Mouse (Mus musculus): ENCODE data around the gene Pars2. TPM values are rescaled to one million over a fixed set of nuclear protein-coding genes. Genes with fewer than 3 reads are reported as not detected.

The Pars2 gene
- polyA plus RNA-seq, 1 experiment from 2014 or later: 7.5 TPM

- H3K4me3 ChIP-seq: no peak overlapping the region; the same call in 1 of the 2 replicates
- peak overlapping the region; percentile 75 for H3K27ac ChIP-seq
- peaks cover 33% of the 10 kb centered on the region for H3K36me3 ChIP-seq
- H3K9me3 ChIP-seq (replicated peaks): no peaks in the 10 kb centered on the region
- WGBS (ENCODE audit: insufficient replicate concordance): 33% methylated on average over 3 of the region's 3 CpGs
- H3K4me2 ChIP-seq: peak overlapping the region; percentile 88
- H3K4me1 ChIP-seq: peaks cover 32% of the 10 kb centered on the region
- ATAC-seq: no peak; the same call in 1 of the 2 replicates
- H3K9ac ChIP-seq: peak overlapping the region; percentile 27
- H3K27me3 ChIP-seq (replicated peaks): 0 out of 2 replicates have a peak, but pooled peaks cover 12% of the 10 kb centered on the region
These were observed 28.3 kb downstream of the Pars2 start for GRCm38 (mm10) chr4:106679152-106679551.

DNA sequence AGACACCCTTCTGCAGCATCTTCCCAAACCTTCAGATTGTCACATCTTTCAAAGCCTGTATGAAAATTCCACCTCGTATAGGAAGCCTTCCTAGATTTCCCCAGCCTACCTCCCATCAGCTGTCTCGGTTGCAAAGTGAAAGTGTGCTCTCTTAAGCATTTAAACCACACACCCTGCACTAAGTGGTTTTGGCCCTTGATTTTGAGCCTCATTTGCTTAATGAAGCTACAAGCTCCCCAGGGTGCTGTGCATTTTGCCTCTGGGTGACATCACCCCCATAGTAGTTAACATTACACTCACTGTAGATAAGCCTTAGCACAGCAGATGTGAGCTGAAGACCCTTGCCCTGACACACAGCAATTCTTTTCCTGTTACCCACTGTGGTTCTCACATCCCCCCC, 30.1 kb downstream of the Pars2 start:
- 0 out of 2 replicates have a peak, but pooled peaks cover 12% of the 10 kb centered on the region for H3K27me3 ChIP-seq (replicated peaks)
- 43% methylated on average over 2 of the region's 2 CpGs for WGBS (ENCODE audit: insufficient replicate concordance)
- ATAC-seq: no peak
- H3K9ac ChIP-seq: no peak overlapping the region
- H3K27ac ChIP-seq: no peak overlapping the region
- peak overlapping the region; percentile 25; the same call in 1 of the 2 replicates for H3K4me2 ChIP-seq
- no peaks in the 10 kb centered on the region for H3K9me3 ChIP-seq (replicated peaks)
- no peak overlapping the region for H3K4me3 ChIP-seq
- peaks cover 15% of the 10 kb centered on the region for H3K36me3 ChIP-seq
- H3K4me1 ChIP-seq: peaks cover 32% of the 10 kb centered on the region

DNA sequence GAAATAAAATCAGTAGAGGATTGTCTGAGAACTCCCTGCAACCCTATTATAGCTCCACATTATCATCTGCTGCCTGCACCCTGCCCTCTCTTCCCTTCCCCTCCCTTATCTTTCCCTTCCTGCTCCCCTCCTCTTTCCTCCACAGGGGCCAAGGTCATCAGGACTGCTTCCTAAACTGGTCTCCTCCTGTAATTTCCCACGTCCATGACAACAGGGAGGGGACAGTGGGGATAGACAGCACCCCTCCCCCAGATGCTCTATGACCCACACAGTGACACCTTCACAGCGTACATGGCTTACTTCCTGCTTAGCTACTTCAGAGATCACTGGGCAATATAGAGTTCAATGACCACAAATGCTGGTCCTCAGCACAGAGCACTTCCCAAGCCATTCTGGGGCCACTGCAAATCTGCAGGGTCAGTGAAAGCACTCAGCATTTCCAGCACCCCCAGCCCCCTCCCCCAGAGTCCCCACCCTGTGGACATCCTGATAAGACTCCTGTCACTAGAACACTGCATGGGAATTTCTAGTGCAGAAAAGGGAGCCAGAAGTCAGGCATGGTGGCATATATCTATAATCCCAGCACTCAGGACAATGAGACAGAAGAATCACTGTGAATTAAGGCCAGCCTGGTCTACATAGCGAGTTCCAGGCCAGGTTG, 37.9 kb downstream of the Pars2 start:
- H3K27ac ChIP-seq: no peak overlapping the region
- H3K4me3 ChIP-seq: no peak overlapping the region
- H3K9me3 ChIP-seq (replicated peaks): no peaks in the 10 kb centered on the region
- H3K9ac ChIP-seq: no peak overlapping the region
- H3K36me3 ChIP-seq: no peaks in the 10 kb centered on the region
- 25% methylated on average over 3 of the region's 3 CpGs for WGBS (ENCODE audit: insufficient replicate concordance)
- peak; percentile 73 for ATAC-seq
- H3K4me2 ChIP-seq: no peak overlapping the region
- H3K4me1 ChIP-seq: peaks cover 20% of the 10 kb centered on the region
- peaks cover 18% of the 10 kb centered on the region; the same call in 1 of the 2 replicates for H3K27me3 ChIP-seq (replicated peaks)

DNA sequence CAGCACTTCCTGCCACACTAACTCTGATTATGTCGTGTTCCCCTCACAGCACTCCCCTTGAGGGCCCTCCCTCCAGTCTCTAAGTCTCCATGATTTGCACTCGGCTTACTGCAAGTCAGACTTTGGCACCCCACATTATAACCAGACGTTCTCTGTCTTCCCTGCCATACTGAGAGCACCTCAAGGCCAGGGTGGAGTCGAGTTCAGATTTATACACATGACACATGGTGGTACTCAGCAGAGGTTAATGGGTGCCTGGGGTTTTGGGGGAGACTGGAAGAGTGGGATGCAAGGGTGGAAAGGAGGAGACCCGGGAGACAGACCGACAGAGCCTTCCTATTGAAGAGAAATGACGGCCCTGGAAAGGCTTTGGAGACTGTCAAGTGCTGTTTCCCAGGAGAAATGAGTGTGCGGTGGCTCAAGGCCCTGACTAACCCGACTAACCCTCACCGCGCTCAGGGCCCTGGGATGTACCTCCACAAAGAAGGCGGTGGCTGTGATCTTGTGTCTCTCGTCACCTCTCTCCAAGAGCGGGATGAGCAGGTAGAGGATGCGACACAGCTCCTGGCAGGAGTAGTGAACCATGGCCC, 43.1 kb downstream of the Pars2 start:
- Histone ChIP-seq H3K27me3 (replicated peaks) (peaks cover 38% of the 10 kb centered on the region), H3K4me1 (peaks cover 6% of the 10 kb centered on the region), H3K36me3 (no peaks in the 10 kb centered on the region), H3K27ac (no peak overlapping the region), H3K4me2 (no peak overlapping the region), H3K4me3 (no peak overlapping the region), H3K9ac (no peak overlapping the region), H3K9me3 (replicated peaks) (no peaks in the 10 kb centered on the region)
- WGBS (ENCODE audit: insufficient replicate concordance): 65% methylated on average over 15 of the region's 15 CpGs
- ATAC-seq: no peak

GRCm38 (mm10) chr4:106699989-106700388, 49.1 kb downstream of the Pars2 start:
- H3K9me3 ChIP-seq (replicated peaks): no peaks in the 10 kb centered on the region
- H3K9ac ChIP-seq: no peak overlapping the region
- 20% methylated on average over 9 of the region's 9 CpGs for WGBS (ENCODE audit: insufficient replicate concordance)
- no peak for ATAC-seq
- H3K4me2 ChIP-seq: no peak overlapping the region
- H3K27ac ChIP-seq: no peak overlapping the region
- no peak overlapping the region for H3K4me3 ChIP-seq
- H3K27me3 ChIP-seq (replicated peaks): peaks cover 56% of the 10 kb centered on the region
- H3K4me1 ChIP-seq: 0 out of 2 replicates have a peak, but pooled peaks cover 4% of the 10 kb centered on the region
- no peaks in the 10 kb centered on the region for H3K36me3 ChIP-seq

- peaks cover 55% of the 10 kb centered on the region for H3K27me3 ChIP-seq (replicated peaks)
These were observed 49.9 kb downstream of the Pars2 start for GRCm38 (mm10) chr4:106700798-106701197.

DNA sequence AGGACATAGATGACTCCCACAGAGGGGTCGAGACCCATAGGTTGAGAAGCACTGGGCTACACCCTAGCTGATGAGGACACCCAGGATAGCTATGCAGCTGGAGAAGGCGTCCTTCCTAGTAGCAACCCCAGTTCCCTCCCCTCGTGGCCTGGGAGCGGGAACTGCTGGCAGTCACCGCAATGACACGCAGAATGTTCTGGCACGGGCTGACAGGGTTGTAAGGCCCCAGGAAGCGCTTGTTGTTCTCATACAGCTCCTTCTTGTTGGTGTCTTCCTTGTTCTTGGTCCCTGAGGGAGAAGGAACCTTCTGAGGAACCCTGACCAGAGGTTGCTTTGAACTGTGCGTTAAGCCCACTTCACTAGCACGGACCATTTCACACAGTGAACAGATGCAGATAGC, 53.1 kb downstream of the Pars2 start:
- Histone ChIP-seq H3K9ac (no peak overlapping the region), H3K4me3 (no peak overlapping the region), H3K9me3 (replicated peaks) (no peaks in the 10 kb centered on the region), H3K4me2 (no peak overlapping the region), H3K27ac (no peak overlapping the region), H3K27me3 (replicated peaks) (peaks cover 46% of the 10 kb centered on the region), H3K36me3 (no peaks in the 10 kb centered on the region), H3K4me1 (peaks cover 9% of the 10 kb centered on the region)
- 62% methylated on average over 10 of the region's 10 CpGs for WGBS (ENCODE audit: insufficient replicate concordance)
- ATAC-seq: no peak

More at GRCm38 (mm10) chr4:106700798-106701197, 49.9 kb downstream of the Pars2 start:
- no peaks in the 10 kb centered on the region for H3K36me3 ChIP-seq
- H3K9ac ChIP-seq: no peak overlapping the region
- H3K27ac ChIP-seq: no peak overlapping the region
- WGBS (ENCODE audit: insufficient replicate concordance): 30% methylated on average over 4 of the region's 4 CpGs
- H3K4me3 ChIP-seq: no peak overlapping the region
- no peak overlapping the region for H3K4me2 ChIP-seq
- no peak for ATAC-seq
- H3K4me1 ChIP-seq: 0 out of 2 replicates have a peak, but pooled peaks cover 4% of the 10 kb centered on the region
- no peaks in the 10 kb centered on the region for H3K9me3 ChIP-seq (replicated peaks)

GRCm38 (mm10) chr4:106704416-106704815, 53.5 kb downstream of the Pars2 start:
- peaks cover 9% of the 10 kb centered on the region for H3K4me1 ChIP-seq
- no peak overlapping the region for H3K9ac ChIP-seq
- H3K9me3 ChIP-seq (replicated peaks): no peaks in the 10 kb centered on the region
- H3K4me2 ChIP-seq: no peak overlapping the region
- H3K27ac ChIP-seq: no peak overlapping the region
- WGBS (ENCODE audit: insufficient replicate concordance): 68% methylated on average over 11 of the region's 11 CpGs
- ATAC-seq: no peak
- H3K36me3 ChIP-seq: no peaks in the 10 kb centered on the region
- peaks cover 51% of the 10 kb centered on the region for H3K27me3 ChIP-seq (replicated peaks)
- H3K4me3 ChIP-seq: no peak overlapping the region

Other genes with a start within 250 kb of the Pars2 start
- gene Pcsk9, start 186.7 kb upstream of the Pars2 start, polyA plus RNA-seq (2016; fragmentation: Nextera tagmentation; extraction: Ambion mirVana): 83.2 and 88.0 TPM in 2 replicates
- not detected in 2 replicates for gene Bsnd, start 158.8 kb upstream of the Pars2 start, polyA plus RNA-seq (2016; fragmentation: Nextera tagmentation; extraction: Ambion mirVana)
- gene Dhcr24, start 90.0 kb upstream of the Pars2 start, polyA plus RNA-seq (2016; fragmentation: Nextera tagmentation; extraction: Ambion mirVana): 5.8 and 5.9 TPM in 2 replicates
- gene Lexm, start 33.8 kb upstream of the Pars2 start, polyA plus RNA-seq (2016; fragmentation: Nextera tagmentation; extraction: Ambion mirVana): 0.17 and 0.26 TPM in 2 replicates
- gene Ttc22, start 28.6 kb upstream of the Pars2 start, polyA plus RNA-seq (2016; fragmentation: Nextera tagmentation; extraction: Ambion mirVana): 0.05 and 0.07 TPM in 2 replicates
- gene Ttc4, start 27.9 kb downstream of the Pars2 start, polyA plus RNA-seq (2016; fragmentation: Nextera tagmentation; extraction: Ambion mirVana): 45.2 and 48.6 TPM in 2 replicates
- gene Mroh7, start 79.9 kb downstream of the Pars2 start, polyA plus RNA-seq (2016; fragmentation: Nextera tagmentation; extraction: Ambion mirVana): 0.10 and 0.15 TPM in 2 replicates
- not detected in 2 replicates for gene Fam151a, start 82.8 kb downstream of the Pars2 start, polyA plus RNA-seq (2016; fragmentation: Nextera tagmentation; extraction: Ambion mirVana)
- gene Acot11, start 153.9 kb downstream of the Pars2 start, polyA plus RNA-seq (2016; fragmentation: Nextera tagmentation; extraction: Ambion mirVana): 7.5 and 7.6 TPM in 2 replicates